Mouse (Mus musculus) forebrain, postnatal 0 days (tissue): ENCODE data around the gene Olfr1263. TPM values are rescaled to one million over a fixed set of nuclear protein-coding genes. Genes with fewer than 3 reads are reported as not detected.

Experiments used
- ATAC-seq: fragments of 200-750 bp; cut with Nextera tagmentation; 2 replicates; pipeline ENCODE4 v1.8.0; 2017; ENCODE audit warnings: mild to moderate bottlenecking, moderate library complexity
- DNase-seq: peaks from one replicate; pipeline ENCODE4 v3.0.0-alpha.2; 2015
- H3K27ac ChIP-seq: fragments of 300-500 bp; sonication (generic); 2 replicates; pipeline ENCODE4 v1.5.1; 2014; ENCODE audit warnings: low read depth, mild to moderate bottlenecking, antibody characterized with exemption, low read length, moderate library complexity, mixed read lengths
- H3K27me3 ChIP-seq: fragments of 300-500 bp; sonication (generic); 2 replicates; pipeline ENCODE4 v1.6.1; 2014; ENCODE audit warnings: mild to moderate bottlenecking, low read length, mixed read lengths; ENCODE audit not compliant: insufficient read depth
- H3K36me3 ChIP-seq: fragments of 300-500 bp; sonication (generic); 2 replicates; pipeline ENCODE4 v1.6.1; 2014; ENCODE audit warnings: mild to moderate bottlenecking, moderate library complexity; ENCODE audit not compliant: insufficient read depth
- H3K4me1 ChIP-seq: fragments of 300-500 bp; sonication (generic); 2 replicates; pipeline ENCODE4 v1.6.1; 2014; ENCODE audit warnings: antibody characterized with exemption; ENCODE audit not compliant: insufficient read depth
- H3K4me2 ChIP-seq: fragments of 300-500 bp; sonication (generic); 2 replicates; pipeline ENCODE4 v1.6.1; 2014; ENCODE audit warnings: low read depth, mild to moderate bottlenecking, moderate library complexity
- H3K4me3 ChIP-seq: fragments of 300-500 bp; sonication (generic); 2 replicates; pipeline ENCODE4 v1.5.1; 2014; ENCODE audit warnings: low read depth, low read length, mixed read lengths
- H3K9ac ChIP-seq: fragments of 300-500 bp; sonication (generic); 2 replicates; pipeline ENCODE4 v1.6.1; 2014; ENCODE audit warnings: mild to moderate bottlenecking
- H3K9me3 ChIP-seq: fragments of 300-500 bp; sonication (generic); 2 replicates; pipeline ENCODE4 v1.6.1; 2016; ENCODE audit warnings: low read length
- CTCF ChIP-seq: sonication (generic); IDR thresholded peaks from 2 replicates; pipeline ENCODE4 v1.5.1; 2016; ENCODE audit warnings: antibody characterized with exemption, control low read depth, low read depth
- polyA plus RNA-seq: library from polyadenylated mRNA; unstranded; fragments of >200 nt; fragmentation: Nextera tagmentation; extraction: Ambion mirVana; gene quantifications from 2 replicates; pipeline ENCODE4 v1.2.1, GENCODE M21; 2015
- total RNA-seq: library from RNA; depleted of rRNA; stranded (reverse); fragments of >200 nt; gene quantifications from 2 replicates; pipeline ENCODE4 v1.2.3, GENCODE M21; 2014; rRNA removed

The Olfr1263 gene
- total and polyA plus RNA-seq, 2 experiments from 2014 or later, result not detected

DNA sequence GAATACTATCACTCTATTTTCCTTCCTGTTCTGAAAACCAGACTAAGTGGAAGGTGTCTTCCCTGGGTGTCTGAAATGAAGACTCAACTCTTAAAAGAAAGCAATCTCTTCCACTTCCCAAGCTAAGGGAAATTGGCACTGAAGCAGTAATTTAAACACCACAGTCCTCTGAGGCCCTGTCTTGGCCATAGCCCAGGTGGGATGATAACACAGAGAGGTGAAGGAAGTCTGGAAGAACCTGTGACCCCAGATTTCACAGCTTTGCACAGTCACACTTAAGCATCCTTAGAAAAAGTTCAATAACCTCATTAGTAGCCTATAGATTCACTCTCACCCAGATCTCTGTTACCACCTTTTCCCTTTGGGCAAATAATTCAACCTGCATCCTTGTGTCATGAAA lies 51.6 kb downstream of the Olfr1263 start, which contains the start of gene Olfr140:
TSS of gene Olfr140 (minus strand) at position 101 of the 400 bp plus-strand sequence.
- H3K27ac ChIP-seq, result no peak within 1 kb of the TSS
- DNase-seq, result no peak
- no peak within 1 kb of the TSS for H3K9ac ChIP-seq
- no peak for ATAC-seq
- no peak for TF ChIP-seq CTCF
- H3K4me1 ChIP-seq, result no peaks in the 10 kb centered on the region
- no peaks in the 10 kb centered on the region for H3K27me3 ChIP-seq
- no peaks in the 10 kb centered on the region for H3K36me3 ChIP-seq
- H3K9me3 ChIP-seq, result no peaks in the 10 kb centered on the region; the same call in 1 of the 2 replicates
- H3K4me2 ChIP-seq, result no peak within 1 kb of the TSS
- no peak within 1 kb of the TSS for H3K4me3 ChIP-seq

Other genes with a start within 250 kb of the Olfr1263 start
- gene Olfr1254, start 218.5 kb upstream of the Olfr1263 start, total RNA-seq, result not detected in 2 replicates
- not detected in 2 replicates for gene Olfr1254, start 218.5 kb upstream of the Olfr1263 start, polyA plus RNA-seq
- not detected in 2 replicates for gene Olfr1255, start 200.1 kb upstream of the Olfr1263 start, total RNA-seq
- not detected in 2 replicates for gene Olfr1255, start 200.1 kb upstream of the Olfr1263 start, polyA plus RNA-seq
- not detected in 2 replicates for gene Olfr1256, start 170.6 kb upstream of the Olfr1263 start, total RNA-seq
- not detected in 2 replicates for gene Olfr1256, start 170.6 kb upstream of the Olfr1263 start, polyA plus RNA-seq
- not detected in 2 replicates for gene Olfr48, start 163.9 kb upstream of the Olfr1263 start, total RNA-seq
- gene Olfr48, start 163.9 kb upstream of the Olfr1263 start, polyA plus RNA-seq, result not detected in 2 replicates
- gene Olfr1257, start 133.7 kb upstream of the Olfr1263 start, total RNA-seq, result not detected in 2 replicates
- not detected in 2 replicates for gene Olfr1257, start 133.7 kb upstream of the Olfr1263 start, polyA plus RNA-seq
- gene Olfr1258, start 84.8 kb upstream of the Olfr1263 start, total RNA-seq, result not detected in 2 replicates
- not detected in 2 replicates for gene Olfr1258, start 84.8 kb upstream of the Olfr1263 start, polyA plus RNA-seq
- gene Olfr1259, start 63.5 kb upstream of the Olfr1263 start, total RNA-seq, result not detected in 2 replicates
- gene Olfr1259, start 63.5 kb upstream of the Olfr1263 start, polyA plus RNA-seq, result not detected in 2 replicates
- not detected in 2 replicates for gene Olfr1260, start 37.8 kb upstream of the Olfr1263 start, total RNA-seq
- not detected in 2 replicates for gene Olfr1260, start 37.8 kb upstream of the Olfr1263 start, polyA plus RNA-seq
- gene Olfr1261, start 20.9 kb upstream of the Olfr1263 start, total RNA-seq, result not detected in 2 replicates
- not detected in 2 replicates for gene Olfr1261, start 20.9 kb upstream of the Olfr1263 start, polyA plus RNA-seq
- gene Olfr1262, start 12.0 kb upstream of the Olfr1263 start, total RNA-seq, result not detected in 2 replicates
- gene Olfr1262, start 12.0 kb upstream of the Olfr1263 start, polyA plus RNA-seq, result not detected in 2 replicates
- gene Olfr1264, start 13.4 kb downstream of the Olfr1263 start, total RNA-seq, result not detected in 2 replicates
- not detected in 2 replicates for gene Olfr1264, start 13.4 kb downstream of the Olfr1263 start, polyA plus RNA-seq
- gene Olfr1265, start 23.2 kb downstream of the Olfr1263 start, total RNA-seq, result not detected in 2 replicates
- gene Olfr1265, start 23.2 kb downstream of the Olfr1263 start, polyA plus RNA-seq, result not detected in 2 replicates
- gene Olfr140, start 51.5 kb downstream of the Olfr1263 start, total RNA-seq, result not detected in 2 replicates
- not detected in 2 replicates for gene Olfr140, start 51.5 kb downstream of the Olfr1263 start, polyA plus RNA-seq
- not detected in 2 replicates for gene Olfr1269, start 109.3 kb downstream of the Olfr1263 start, total RNA-seq
- not detected in 2 replicates for gene Olfr1269, start 109.3 kb downstream of the Olfr1263 start, polyA plus RNA-seq
- not detected in 2 replicates for gene Olfr32, start 130.2 kb downstream of the Olfr1263 start, total RNA-seq
- gene Olfr32, start 130.2 kb downstream of the Olfr1263 start, polyA plus RNA-seq, result not detected in 2 replicates
- gene Olfr1270, start 141.0 kb downstream of the Olfr1263 start, total RNA-seq, result not detected in 2 replicates
- not detected in 2 replicates for gene Olfr1270, start 141.0 kb downstream of the Olfr1263 start, polyA plus RNA-seq
- not detected in 2 replicates for gene Olfr1506, start 212.4 kb downstream of the Olfr1263 start, total RNA-seq
- gene Olfr1506, start 212.4 kb downstream of the Olfr1263 start, polyA plus RNA-seq, result not detected in 2 replicates
- not detected in 2 replicates for gene Olfr142, start 245.5 kb downstream of the Olfr1263 start, total RNA-seq
- not detected in 2 replicates for gene Olfr142, start 245.5 kb downstream of the Olfr1263 start, polyA plus RNA-seq